Mouse (Mus musculus): ENCODE measurements at regions not wholly inside any gene's neighbourhood (a gene's known extent, or its start where the extent isn't known, plus 50 kb on each side); places are given as distances from the start of the nearest gene placed in this dataset.

DNA sequence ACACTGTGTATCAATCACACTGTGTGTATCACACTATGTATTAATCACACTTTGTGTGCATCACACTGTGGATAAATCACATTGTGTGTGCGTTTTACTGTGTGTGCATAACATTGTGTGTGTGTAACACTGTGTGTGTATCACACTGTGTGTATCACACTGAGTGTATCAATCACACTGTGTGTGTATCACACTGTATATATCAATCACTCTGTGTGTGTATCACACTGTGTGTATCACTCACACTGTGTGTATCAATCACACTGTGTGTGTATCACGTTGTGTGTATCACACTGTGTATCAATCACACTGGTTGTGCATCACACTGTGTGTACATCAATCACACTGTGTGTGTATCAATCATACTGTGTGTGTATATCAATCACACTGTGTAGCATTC lies 62.8 kb upstream of the Dlx6 start:
- ATAC-seq (ENCODE audit: insufficient read depth, low FRiP score, low TSS enrichment) = no peak
- Histone ChIP-seq H3K27ac (ENCODE audit: low read depth, low read length) (no peak overlapping the region), H3K9me3 (ENCODE audit: control insufficient read depth, low read length) (no peaks in the 10 kb centered on the region), H3K27me3 (ENCODE audit: control insufficient read depth, insufficient read depth, low read length) (no peaks in the 10 kb centered on the region), H3K4me1 (ENCODE audit: control insufficient read depth, insufficient read depth, low read length) (no peaks in the 10 kb centered on the region), H3K36me3 (ENCODE audit: control insufficient read depth, insufficient read depth, low read length) (no peaks in the 10 kb centered on the region), H3K4me2 (ENCODE audit: low read depth) (no peak overlapping the region), H3K4me3 (ENCODE audit: low read depth, low read length) (no peak overlapping the region), H3K9ac (ENCODE audit: low read length) (no peak overlapping the region)
- WGBS = 96% methylated on average over 2 of the region's 2 CpGs
- no peak for DNase-seq (ENCODE audit: low spot score)

DNA sequence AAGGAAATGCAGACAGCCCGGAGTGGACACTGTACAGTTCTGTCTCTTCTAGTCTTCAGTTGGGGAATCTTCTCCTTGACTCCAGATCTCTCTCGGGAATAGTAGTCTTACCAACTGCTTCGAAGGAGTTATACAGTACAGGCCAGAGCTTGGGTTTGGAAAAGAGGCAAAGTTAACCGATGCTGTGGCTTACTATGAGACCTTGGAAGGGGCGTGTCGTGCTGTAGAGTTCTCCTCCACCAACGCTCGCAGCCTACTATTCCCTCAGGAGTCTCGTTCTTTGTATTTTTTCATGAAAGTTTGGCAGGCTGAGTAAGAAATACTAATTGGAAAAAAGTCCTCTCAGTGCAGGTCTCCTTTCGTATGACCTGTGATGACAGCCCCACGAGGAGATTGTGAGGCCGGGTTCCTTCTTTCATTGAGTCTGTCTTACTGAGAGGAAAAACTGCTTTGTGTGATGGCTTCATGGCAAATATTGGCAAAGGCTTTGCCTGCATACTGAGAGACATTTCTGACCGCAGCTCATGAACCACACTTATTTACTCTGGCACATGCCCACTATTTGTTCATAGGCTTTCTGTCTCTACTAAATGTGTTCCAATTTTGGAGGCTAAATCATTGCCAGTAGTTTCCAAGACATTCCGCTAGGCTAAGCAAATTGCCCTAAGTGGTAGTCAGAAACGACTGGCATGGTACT lies 61.4 kb upstream of the Dlx6 start:
- Histone ChIP-seq H3K9ac (ENCODE audit: low read length) (no peak overlapping the region), H3K36me3 (ENCODE audit: control insufficient read depth, insufficient read depth, low read length) (no peaks in the 10 kb centered on the region), H3K27ac (ENCODE audit: low read depth, low read length) (no peak overlapping the region), H3K4me1 (ENCODE audit: control insufficient read depth, insufficient read depth, low read length) (no peaks in the 10 kb centered on the region), H3K9me3 (ENCODE audit: control insufficient read depth, low read length) (no peaks in the 10 kb centered on the region), H3K4me2 (ENCODE audit: low read depth) (no peak overlapping the region), H3K4me3 (ENCODE audit: low read depth, low read length) (no peak overlapping the region), H3K27me3 (ENCODE audit: control insufficient read depth, insufficient read depth, low read length) (no peaks in the 10 kb centered on the region)
- WGBS = 92% methylated on average over 15 of the region's 15 CpGs
- DNase-seq (ENCODE audit: low spot score) (no peak), ATAC-seq (ENCODE audit: insufficient read depth, low FRiP score, low TSS enrichment) (no peak)
